Mouse (Mus musculus) left cerebral cortex, adult 18-20 months (tissue): ENCODE measurements around the gene Akap8. TPM values are rescaled to one million over a fixed set of nuclear protein-coding genes. Genes with fewer than 3 reads are reported as not detected.
A peak's percentile ranks its signal among the peaks of the same experiment; 100 is the strongest.

ENCODE experiments used
- DNase-seq, 2 experiments: peaks; one replicate each; pipeline ENCODE4 v3.0.0; 2021 to 2022; ENCODE audit warnings: low spot score in 2 of 2, mixed read lengths in 1 of 2
- total RNA-seq, 2 experiments: library from RNA; stranded (reverse); gene quantifications; 2 replicates each; pipeline ENCODE4 v1.2.3; 2021

The Akap8 gene
- total RNA-seq, 2 experiments from 2014 or later, result 81.2 to 87.6 TPM

GRCm38 (mm10) chr17:32284262-32285137 is 36.5 kb downstream of the Akap8 start, which contains the start of gene Brd4:
Brd4 (minus strand) TSS chr17:32284722.
- peak; percentile 87 to 96 for DNase-seq

- peak; percentile 51 to 59 for DNase-seq
Observed at GRCm38 (mm10) chr17:32283771-32284221, 37.2 kb downstream of the Akap8 start.

- peak in 1 of 2 experiments; percentile 13 for DNase-seq
Observed at GRCm38 (mm10) chr17:32283341-32283740, 37.7 kb downstream of the Akap8 start.

GRCm38 (mm10) chr17:32281611-32282310 is 39.3 kb downstream of the Akap8 start:
- no peak for DNase-seq

DNA sequence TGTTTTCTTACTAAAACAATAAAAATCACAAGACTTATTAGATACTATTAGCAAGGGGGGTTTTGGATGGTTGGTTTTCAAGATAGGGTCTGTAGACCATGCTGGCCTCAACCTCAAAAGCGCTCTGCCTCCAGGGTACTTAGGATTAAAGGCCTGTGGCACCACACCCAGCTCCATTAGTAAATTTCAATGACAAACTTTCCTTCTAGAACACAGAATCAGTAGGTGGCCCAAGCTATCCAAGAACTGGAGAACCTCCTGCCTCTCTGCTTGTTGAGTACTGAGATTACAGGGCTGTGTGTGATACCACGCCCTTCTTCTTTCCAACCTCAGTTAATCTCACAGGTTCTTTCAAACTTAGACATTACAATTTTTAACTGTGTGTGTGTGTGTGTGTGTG is 39.9 kb downstream of the Akap8 start:
- no peak for DNase-seq

DNA sequence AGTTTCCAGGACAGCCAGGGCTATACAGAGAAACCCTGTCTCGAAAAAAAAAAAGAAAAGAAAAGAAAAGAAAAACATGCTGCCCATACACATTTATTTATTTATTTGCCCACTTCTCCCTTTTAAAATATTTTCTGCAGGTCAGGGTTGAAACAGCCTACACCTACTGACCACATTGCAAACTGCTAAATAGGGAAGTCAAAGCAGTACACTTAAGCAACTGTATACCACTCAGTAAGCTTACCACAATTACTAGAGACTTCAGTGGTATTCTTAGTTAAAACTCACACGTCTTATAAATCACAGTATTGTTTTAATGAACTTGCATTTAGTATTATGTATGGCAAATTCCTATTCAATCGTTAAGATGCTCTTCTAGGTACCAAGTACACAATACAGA is 40.5 kb downstream of the Akap8 start:
- DNase-seq, result no peak

GRCm38 (mm10) chr17:32277201-32277600 is 43.8 kb downstream of the Akap8 start:
- no peak for DNase-seq

GRCm38 (mm10) chr17:32275568-32275967 is 45.5 kb downstream of the Akap8 start:
- DNase-seq, result no peak

GRCm38 (mm10) chr17:32269151-32269550 is 51.9 kb downstream of the Akap8 start:
- DNase-seq, result no peak

DNA sequence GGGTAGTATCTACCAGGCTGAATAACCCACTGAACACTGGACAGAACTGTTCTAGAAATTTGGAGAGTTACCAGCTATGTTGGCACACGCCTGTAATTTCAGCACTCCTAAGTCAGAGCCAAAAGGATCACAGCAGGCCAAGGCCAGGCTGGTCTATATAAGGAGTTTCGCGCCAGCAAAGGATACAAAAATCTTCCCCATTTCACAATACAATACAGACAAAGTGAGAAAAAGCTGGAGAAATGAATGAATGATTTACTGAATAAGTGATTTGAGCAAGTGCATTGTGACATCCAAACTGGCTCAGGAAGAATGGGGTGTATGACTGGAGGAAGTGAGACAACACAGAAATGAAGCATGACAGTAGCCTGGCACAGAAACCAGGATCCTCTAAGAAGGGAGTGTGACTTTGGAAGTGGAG is 52.5 kb downstream of the Akap8 start:
- no peak for DNase-seq

GRCm38 (mm10) chr17:32268096-32268495 is 52.9 kb downstream of the Akap8 start:
- DNase-seq, result no peak

DNA sequence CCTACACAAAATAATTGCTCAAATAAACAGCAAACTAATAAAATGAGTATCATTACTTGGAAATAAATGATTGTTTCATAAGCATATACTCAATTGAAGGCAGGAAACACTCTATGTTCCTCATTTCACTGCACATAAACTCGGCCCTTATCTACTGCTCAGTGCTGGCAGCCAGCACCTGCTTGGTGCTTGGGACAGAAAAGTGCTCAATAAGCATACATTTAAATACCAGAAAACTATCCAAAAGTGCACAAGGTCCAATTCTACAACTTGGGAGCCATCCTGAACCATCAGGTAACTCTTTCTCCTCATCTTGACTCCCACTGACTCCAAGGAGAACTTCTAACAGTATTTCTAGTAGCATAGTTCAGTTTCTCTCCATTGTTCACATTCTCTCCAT is 53.4 kb downstream of the Akap8 start:
- no peak for DNase-seq

DNA sequence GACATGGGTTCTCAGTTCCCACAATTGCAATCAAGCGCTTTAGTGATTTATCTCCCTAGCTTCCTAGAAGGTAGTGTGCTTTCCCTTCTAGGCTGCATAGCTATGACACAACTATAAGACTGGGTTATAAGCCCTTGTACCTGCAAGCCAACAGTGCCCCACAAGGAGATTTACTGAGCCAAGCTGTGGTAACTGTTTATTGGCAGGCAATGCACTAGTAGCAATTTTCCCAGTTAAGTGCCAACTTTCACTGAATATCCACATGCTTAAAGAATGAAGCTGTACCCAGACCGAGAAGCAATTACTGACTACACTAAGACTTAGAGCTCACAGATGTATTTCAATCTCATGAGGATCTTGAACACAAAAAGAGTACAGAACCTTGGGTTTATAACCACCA is 57.4 kb downstream of the Akap8 start:
- no peak for DNase-seq

- DNase-seq, result no peak
Observed at GRCm38 (mm10) chr17:32262831-32263559, 58.0 kb downstream of the Akap8 start.

GRCm38 (mm10) chr17:32258869-32259268 is 62.2 kb downstream of the Akap8 start:
- no peak for DNase-seq

DNA sequence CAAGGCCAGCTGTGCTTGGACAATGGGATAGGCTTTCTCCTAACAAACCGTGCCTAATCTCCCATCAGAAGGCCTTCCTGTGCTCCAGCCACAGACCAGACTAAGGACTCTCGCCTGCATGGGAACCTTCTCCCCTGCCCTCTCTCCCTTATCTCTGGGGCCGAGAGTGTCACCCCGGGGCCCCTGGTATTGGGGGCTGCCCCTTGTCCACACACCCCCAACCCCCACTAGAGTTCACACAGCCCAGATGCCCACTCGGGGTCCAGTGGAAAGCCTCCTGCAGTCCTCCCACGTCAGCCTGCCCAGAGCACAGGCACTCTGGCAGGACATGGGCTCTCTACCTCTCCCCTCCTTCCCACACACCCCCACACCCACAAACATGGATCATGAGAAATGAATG is 63.1 kb downstream of the Akap8 start:
- DNase-seq, result no peak

DNA sequence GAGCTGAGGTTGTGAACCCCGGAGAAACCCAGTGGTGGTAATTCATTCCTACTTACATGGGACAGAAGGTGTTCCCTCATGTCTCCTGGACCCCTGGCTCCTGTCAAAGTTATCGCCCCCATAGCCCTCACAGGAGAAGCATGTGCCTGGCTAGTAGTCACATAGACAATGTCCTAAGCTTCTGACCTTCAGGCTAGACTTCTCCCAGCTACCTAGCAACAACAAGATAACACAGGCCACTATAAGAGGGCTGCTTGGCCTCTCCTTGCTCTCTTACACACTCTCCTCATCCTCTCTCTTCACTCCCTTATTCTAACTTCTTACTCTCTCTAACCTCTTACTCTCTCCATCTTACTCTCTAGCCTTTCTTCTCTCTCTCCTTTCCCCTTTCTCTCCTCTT is 63.6 kb downstream of the Akap8 start:
- DNase-seq, result no peak

- no peak for DNase-seq
Observed at GRCm38 (mm10) chr17:32256896-32257295, 64.1 kb downstream of the Akap8 start.
